Comparison of ENCODE assay signal across 8 mouse cellular contexts in genomic region chr10:94415950-94416844, GRCm38 (mm10).
A peak's percentile ranks its signal among the peaks of the same experiment; 100 is the strongest.
DNase-seq lines count a peak whose midpoint lies in the region; ATAC-seq lines count a peak whose summit lies in the region.

No protein-coding gene starts in this region.

- DNase-seq in adrenal gland, postnatal 10 days, result peak; percentile 26
- no peak for DNase-seq in adrenal gland, postnatal 36 days
- DNase-seq in lung, adult 18-20 months, result peak; percentile 70 to 85
- no peak for DNase-seq in lung, postnatal 14 days
- no peak for DNase-seq in limb, embryonic 11.5 days (ENCODE audit: low spot score)
- no peak for DNase-seq in right cerebral cortex, adult 2 months (ENCODE audit: low spot score in 2 of 2)
- no peak for DNase-seq in left cerebral cortex, adult 18-20 months (ENCODE audit: low spot score in 2 of 2)

- no peaks in the 10 kb centered on the region for H3K9me3 ChIP-seq in limb, embryonic 11.5 days (ENCODE audit: control insufficient read depth, low read length)
- no peaks in the 10 kb centered on the region for H3K9me3 ChIP-seq in neural tube, embryonic 12.5 days

- H3K27me3 ChIP-seq in limb, embryonic 11.5 days (ENCODE audit: control insufficient read depth, insufficient read depth, low read length), result no peaks in the 10 kb centered on the region
- H3K27me3 ChIP-seq in neural tube, embryonic 12.5 days (replicated peaks), result no peaks in the 10 kb centered on the region

- H3K36me3 ChIP-seq in limb, embryonic 11.5 days (ENCODE audit: control insufficient read depth, insufficient read depth, low read length), result no peaks in the 10 kb centered on the region
- no peaks in the 10 kb centered on the region for H3K36me3 ChIP-seq in neural tube, embryonic 12.5 days

- 0 out of 2 replicates have a peak overlapping the region, but pooled peaks have one; percentile 25 for H3K4me2 ChIP-seq in limb, embryonic 11.5 days (ENCODE audit: low read depth, severe bottlenecking)
- H3K4me2 ChIP-seq in neural tube, embryonic 12.5 days (replicated peaks), result peak overlapping the region; percentile 28

- peak overlapping the region; percentile 42; the same call in 1 of the 2 replicates for H3K27ac ChIP-seq in limb, embryonic 11.5 days (replicated peaks; ENCODE audit: low read depth, low read length)
- H3K27ac ChIP-seq in neural tube, embryonic 12.5 days, result peak overlapping the region; percentile 23; the same call in 1 of the 2 replicates

- no peak overlapping the region for H3K9ac ChIP-seq in limb, embryonic 11.5 days (ENCODE audit: low read length)
- no peak overlapping the region for H3K9ac ChIP-seq in neural tube, embryonic 12.5 days

- peak; percentile 53; the same call in 1 of the 2 replicates for ATAC-seq in limb, embryonic 11.5 days (ENCODE audit: insufficient number of reproducible peaks, low FRiP score, low TSS enrichment, low read depth)
- no peak for ATAC-seq in neural tube, embryonic 12.5 days (ENCODE audit: low FRiP score, low read depth)

- H3K4me1 ChIP-seq in limb, embryonic 11.5 days (ENCODE audit: control insufficient read depth, insufficient read depth, low read length), result peaks cover 25% of the 10 kb centered on the region
- peaks cover 37% of the 10 kb centered on the region for H3K4me1 ChIP-seq in neural tube, embryonic 12.5 days

- WGBS in limb, embryonic 11.5 days, result 61% methylated on average over 22 of the region's 22 CpGs
- 40% methylated on average over 22 of the region's 22 CpGs for WGBS in neural tube, embryonic 12.5 days

- H3K4me3 ChIP-seq in limb, embryonic 11.5 days (ENCODE audit: low read depth, low read length), result no peak overlapping the region
- H3K4me3 ChIP-seq in neural tube, embryonic 12.5 days, result no peak overlapping the region

Comparison
In these comparisons a context has a peak if more than half of its experiments do, and no peak if none do; other contexts are left out.
1. DNase-seq: peak in adrenal gland, postnatal 10 days (single experiment) and lung, adult 18-20 months (2 of 2); none in adrenal gland, postnatal 36 days (0 of 2), lung, postnatal 14 days (single experiment), limb, embryonic 11.5 days (single experiment), right cerebral cortex, adult 2 months (0 of 2) and left cerebral cortex, adult 18-20 months (0 of 2).